Mouse (Mus musculus) heart, embryonic 15.5 days (tissue): ENCODE data around the gene Pde6c. TPM values are rescaled to one million over a fixed set of nuclear protein-coding genes. Genes with fewer than 3 reads are reported as not detected.

Source experiments
- ATAC-seq: fragments of 200-750 bp; cut with Nextera tagmentation; replicated peaks from 2 replicates; pipeline ENCODE4 v1.8.0; 2017; ENCODE audit warnings: low read depth, moderate TSS enrichment; ENCODE audit not compliant: insufficient number of reproducible peaks, insufficient read depth, low FRiP score
- H3K27ac ChIP-seq: fragments of 300-500 bp; sonication (generic); 2 replicates; pipeline ENCODE4 v1.5.1; 2015; ENCODE audit warnings: mild to moderate bottlenecking, inconsistent platforms
- H3K27me3 ChIP-seq: fragments of 300-500 bp; sonication (generic); 2 replicates; pipeline ENCODE4 v1.6.1; 2015; ENCODE audit warnings: inconsistent platforms
- H3K36me3 ChIP-seq: fragments of 300-500 bp; sonication (generic); 2 replicates; pipeline ENCODE4 v1.6.1; 2015; ENCODE audit warnings: mild to moderate bottlenecking, inconsistent platforms
- H3K4me1 ChIP-seq: fragments of 300-500 bp; sonication (generic); replicated peaks from 2 replicates; pipeline ENCODE4 v1.6.1; 2015; ENCODE audit warnings: inconsistent platforms
- H3K4me2 ChIP-seq: fragments of 300-500 bp; sonication (generic); 2 replicates; pipeline ENCODE4 v1.6.1; 2015; ENCODE audit warnings: inconsistent platforms, mild to moderate bottlenecking, moderate library complexity
- H3K4me3 ChIP-seq: fragments of 300-500 bp; sonication (generic); 2 replicates; pipeline ENCODE4 v1.5.1; 2015; ENCODE audit warnings: mild to moderate bottlenecking, inconsistent platforms
- H3K9ac ChIP-seq: fragments of 300-500 bp; sonication (generic); 2 replicates; pipeline ENCODE4 v1.6.1; 2015; ENCODE audit warnings: mild to moderate bottlenecking, inconsistent platforms
- H3K9me3 ChIP-seq: fragments of 300-500 bp; sonication (generic); replicated peaks from 2 replicates; pipeline ENCODE4 v1.6.1; 2016; ENCODE audit warnings: inconsistent platforms
- WGBS: fragments of 180-500 bp; shearing (Covaris S2); methylation state at CpG from one replicate; pipeline ENCODE4 v1.1.7; 2015; ENCODE audit warnings: mixed read lengths; 5-methylcytosine and 5-hydroxymethylcytosine counted together
- polyA plus RNA-seq: library from polyadenylated mRNA; unstranded; fragments of >200 nt; fragmentation: Nextera tagmentation; extraction: Ambion mirVana; gene quantifications from 2 replicates; pipeline ENCODE4 v1.2.1, GENCODE M21; 2015

Gene Pde6c
- polyA plus RNA-seq, 1 experiment from 2014 or later: not detected

- no peaks in the 10 kb centered on the region for H3K4me1 ChIP-seq
- no peak overlapping the region for H3K4me2 ChIP-seq
- H3K27ac ChIP-seq: no peak overlapping the region
- H3K9ac ChIP-seq: no peak overlapping the region
- H3K9me3 ChIP-seq: no peaks in the 10 kb centered on the region
- no peaks in the 10 kb centered on the region for H3K27me3 ChIP-seq
- ATAC-seq: no peak
- no peak overlapping the region for H3K4me3 ChIP-seq
- WGBS: 61% methylated on average over 4 of the region's 4 CpGs
- no peaks in the 10 kb centered on the region for H3K36me3 ChIP-seq
Measured at GRCm38 (mm10) chr19:38143540-38144271, 11.1 kb downstream of the Pde6c start.

- H3K27me3 ChIP-seq: no peaks in the 10 kb centered on the region
- no peaks in the 10 kb centered on the region for H3K4me1 ChIP-seq
- ATAC-seq: no peak
- no peak overlapping the region for H3K27ac ChIP-seq
- no peak overlapping the region for H3K4me3 ChIP-seq
- H3K9me3 ChIP-seq: no peaks in the 10 kb centered on the region
- no peaks in the 10 kb centered on the region for H3K36me3 ChIP-seq
- H3K9ac ChIP-seq: no peak overlapping the region
- WGBS: 90% methylated on average over 1 of the region's 1 CpGs
- no peak overlapping the region for H3K4me2 ChIP-seq
Measured at GRCm38 (mm10) chr19:38156243-38156642, 23.7 kb downstream of the Pde6c start.

DNA sequence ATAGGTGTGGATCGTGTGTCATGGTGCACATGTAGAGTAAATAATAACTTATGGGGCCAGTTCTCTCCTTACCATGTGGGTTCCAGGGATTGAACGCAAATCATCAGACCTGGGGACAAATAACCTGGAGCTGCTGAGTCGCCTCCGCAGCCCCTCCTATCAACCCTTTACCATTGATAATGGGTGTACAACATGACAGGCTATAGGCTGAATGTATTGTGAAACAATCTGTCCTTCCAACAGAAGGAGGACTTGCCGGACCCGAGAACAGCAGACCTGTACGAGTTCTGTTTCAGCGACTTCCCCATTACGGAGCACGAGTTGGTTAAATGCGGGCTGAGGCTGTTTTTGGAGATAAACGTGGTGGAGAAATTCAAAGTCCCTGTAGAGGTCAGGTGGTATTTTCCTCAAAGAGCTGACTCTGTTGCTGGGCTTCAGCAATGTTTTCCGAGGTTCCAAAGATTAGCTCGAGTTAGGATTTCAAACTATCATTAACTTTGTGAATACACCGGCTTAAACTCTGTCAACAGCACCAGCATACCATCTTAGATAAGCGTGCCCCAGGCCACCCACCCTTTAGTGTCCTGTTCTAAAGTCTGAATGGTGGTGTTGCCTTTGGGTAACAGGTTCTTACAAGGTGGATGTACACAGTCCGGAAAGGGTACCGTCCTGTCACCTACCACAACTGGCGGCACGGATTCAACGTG lies 29.2 kb downstream of the Pde6c start:
- H3K27ac ChIP-seq: no peak overlapping the region
- WGBS: 81% methylated on average over 21 of the region's 21 CpGs
- no peak overlapping the region for H3K9ac ChIP-seq
- no peak for ATAC-seq
- no peak overlapping the region for H3K4me3 ChIP-seq
- H3K4me1 ChIP-seq: no peaks in the 10 kb centered on the region
- no peaks in the 10 kb centered on the region for H3K36me3 ChIP-seq
- H3K9me3 ChIP-seq: no peaks in the 10 kb centered on the region
- H3K4me2 ChIP-seq: no peak overlapping the region
- H3K27me3 ChIP-seq: no peaks in the 10 kb centered on the region

GRCm38 (mm10) chr19:38164633-38165032 lies 32.1 kb downstream of the Pde6c start:
- H3K27ac ChIP-seq: no peak overlapping the region
- no peaks in the 10 kb centered on the region for H3K36me3 ChIP-seq
- no peak overlapping the region for H3K9ac ChIP-seq
- no peak overlapping the region for H3K4me2 ChIP-seq
- H3K27me3 ChIP-seq: no peaks in the 10 kb centered on the region
- H3K9me3 ChIP-seq: no peaks in the 10 kb centered on the region
- H3K4me3 ChIP-seq: no peak overlapping the region
- 53% methylated on average over 2 of the region's 2 CpGs for WGBS
- ATAC-seq: no peak
- H3K4me1 ChIP-seq: peaks cover 3% of the 10 kb centered on the region; the same call in 1 of the 2 replicates

GRCm38 (mm10) chr19:38179675-38180074 lies 47.1 kb downstream of the Pde6c start:
- WGBS: 75% methylated on average over 9 of the region's 9 CpGs
- H3K27ac ChIP-seq: no peak overlapping the region
- no peak overlapping the region for H3K9ac ChIP-seq
- ATAC-seq: no peak
- no peak overlapping the region for H3K4me2 ChIP-seq
- no peaks in the 10 kb centered on the region for H3K9me3 ChIP-seq
- no peaks in the 10 kb centered on the region for H3K4me1 ChIP-seq
- no peak overlapping the region for H3K4me3 ChIP-seq
- no peaks in the 10 kb centered on the region for H3K27me3 ChIP-seq
- no peaks in the 10 kb centered on the region for H3K36me3 ChIP-seq

- no peaks in the 10 kb centered on the region for H3K27me3 ChIP-seq
- H3K9ac ChIP-seq: no peak overlapping the region
- H3K4me3 ChIP-seq: no peak overlapping the region
- 82% methylated on average over 5 of the region's 5 CpGs for WGBS
- ATAC-seq: no peak
- H3K4me2 ChIP-seq: no peak overlapping the region
- no peaks in the 10 kb centered on the region for H3K4me1 ChIP-seq
- no peaks in the 10 kb centered on the region for H3K36me3 ChIP-seq
- no peaks in the 10 kb centered on the region for H3K9me3 ChIP-seq
- no peak overlapping the region for H3K27ac ChIP-seq
Measured at GRCm38 (mm10) chr19:38186631-38187344, 54.2 kb downstream of the Pde6c start.

- H3K9me3 ChIP-seq: no peaks in the 10 kb centered on the region
- H3K4me1 ChIP-seq: no peaks in the 10 kb centered on the region
- no peaks in the 10 kb centered on the region for H3K36me3 ChIP-seq
- H3K27me3 ChIP-seq: no peaks in the 10 kb centered on the region
- H3K4me2 ChIP-seq: no peak overlapping the region
- no peak overlapping the region for H3K9ac ChIP-seq
- no peak for ATAC-seq
- H3K4me3 ChIP-seq: no peak overlapping the region
- H3K27ac ChIP-seq: no peak overlapping the region
- 82% methylated on average over 2 of the region's 2 CpGs for WGBS
Measured at GRCm38 (mm10) chr19:38187345-38187680, 54.7 kb downstream of the Pde6c start.

- 85% methylated on average over 3 of the region's 3 CpGs for WGBS
- H3K36me3 ChIP-seq: no peaks in the 10 kb centered on the region; the same call in 1 of the 2 replicates
- H3K4me2 ChIP-seq: no peak overlapping the region
- no peaks in the 10 kb centered on the region for H3K27me3 ChIP-seq
- H3K9ac ChIP-seq: no peak overlapping the region
- H3K9me3 ChIP-seq: no peaks in the 10 kb centered on the region
- H3K27ac ChIP-seq: no peak overlapping the region
- H3K4me1 ChIP-seq: no peaks in the 10 kb centered on the region
- no peak overlapping the region for H3K4me3 ChIP-seq
- no peak for ATAC-seq
Measured at GRCm38 (mm10) chr19:38190606-38191005, 58.0 kb downstream of the Pde6c start.

DNA sequence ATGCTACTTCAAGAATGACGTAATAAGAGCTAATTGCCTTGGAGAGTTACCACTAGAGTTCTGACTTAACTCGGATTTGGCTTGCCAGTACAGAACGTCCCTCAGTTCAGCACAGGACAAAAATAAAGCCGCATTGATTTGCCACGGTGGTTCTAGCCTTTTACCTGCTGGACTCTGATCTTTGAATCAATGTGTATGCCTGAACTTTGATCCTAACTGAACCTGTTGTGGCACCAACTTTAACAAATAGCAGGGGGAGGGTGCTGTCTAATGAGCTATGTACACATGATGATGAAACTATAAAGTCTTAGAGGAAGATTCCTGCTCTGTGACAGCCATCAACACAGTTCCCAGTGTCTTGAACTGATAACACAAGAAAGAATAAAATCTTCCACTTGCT lies 58.9 kb downstream of the Pde6c start:
- H3K4me2 ChIP-seq: no peak overlapping the region

DNA sequence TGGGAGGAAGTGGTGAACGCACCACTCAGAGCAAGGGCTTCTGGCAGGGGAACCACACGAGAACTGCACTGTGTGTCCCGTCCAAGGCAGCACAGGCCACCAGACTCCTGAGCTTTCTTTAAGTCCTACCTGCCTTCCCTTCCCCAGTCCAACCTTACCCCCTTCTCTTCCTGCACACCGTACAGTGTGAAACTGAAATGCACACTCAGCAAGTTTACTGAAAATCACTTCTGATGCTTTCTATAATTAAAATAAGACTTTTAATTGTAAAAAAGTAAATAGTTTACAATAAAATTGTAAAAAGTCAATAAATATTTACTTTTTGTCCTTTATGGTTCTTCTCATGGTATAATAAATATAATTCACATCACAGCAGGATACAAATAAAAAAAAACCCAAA lies 62.7 kb downstream of the Pde6c start:
- H3K36me3 ChIP-seq: peaks cover 8% of the 10 kb centered on the region
- H3K9me3 ChIP-seq: no peaks in the 10 kb centered on the region
- no peak overlapping the region for H3K9ac ChIP-seq
- no peak overlapping the region for H3K27ac ChIP-seq
- 95% methylated on average over 4 of the region's 4 CpGs for WGBS
- no peaks in the 10 kb centered on the region for H3K27me3 ChIP-seq
- no peaks in the 10 kb centered on the region for H3K4me1 ChIP-seq
- H3K4me2 ChIP-seq: no peak overlapping the region
- no peak overlapping the region for H3K4me3 ChIP-seq
- no peak for ATAC-seq

More for the DNA sequence above, 58.9 kb downstream of the Pde6c start:
- H3K36me3 ChIP-seq: no peaks in the 10 kb centered on the region; the same call in 1 of the 2 replicates
- no peaks in the 10 kb centered on the region for H3K27me3 ChIP-seq
- H3K27ac ChIP-seq: no peak overlapping the region
- no peaks in the 10 kb centered on the region for H3K4me1 ChIP-seq
- WGBS: 80% methylated on average over 5 of the region's 5 CpGs
- H3K9ac ChIP-seq: no peak overlapping the region
- no peak overlapping the region for H3K4me3 ChIP-seq
- ATAC-seq: no peak
- H3K9me3 ChIP-seq: no peaks in the 10 kb centered on the region

- peaks cover 15% of the 10 kb centered on the region for H3K36me3 ChIP-seq
- H3K4me3 ChIP-seq: no peak overlapping the region
- H3K27me3 ChIP-seq: no peaks in the 10 kb centered on the region
- H3K4me2 ChIP-seq: no peak overlapping the region
- no peaks in the 10 kb centered on the region for H3K9me3 ChIP-seq
- no peaks in the 10 kb centered on the region for H3K4me1 ChIP-seq
- no peak overlapping the region for H3K9ac ChIP-seq
- no peak overlapping the region for H3K27ac ChIP-seq
- no peak for ATAC-seq
- 90% methylated on average over 5 of the region's 5 CpGs for WGBS
Measured at GRCm38 (mm10) chr19:38198731-38199130, 66.2 kb downstream of the Pde6c start.
